Mouse (Mus musculus) heart, adult 18-20 months (tissue): ENCODE measurements around the gene Slc4a3. TPM values are rescaled to one million over a fixed set of nuclear protein-coding genes. Genes with fewer than 3 reads are reported as not detected.

Source experiments
- DNase-seq, 2 experiments: peaks; one replicate each; pipeline ENCODE4 v3.0.0; 2021 to 2022; ENCODE audit warnings: mixed read lengths in 1 of 2
- total RNA-seq, 2 experiments: library from RNA; stranded (reverse); gene quantifications; 2 replicates each; pipeline ENCODE4 v1.2.3; 2021

The Slc4a3 gene
- total RNA-seq, 2 experiments from 2014 or later: 249 to 266 TPM

- DNase-seq: peak; percentile 93 to 94
Measured at GRCm38 (mm10) chr1:75559212-75559925, 13.3 kb downstream of the Slc4a3 start.

GRCm38 (mm10) chr1:75560206-75560913, 14.3 kb downstream of the Slc4a3 start:
- peak in 1 of 2 experiments; percentile 22 for DNase-seq

GRCm38 (mm10) chr1:75561221-75561897, 15.3 kb downstream of the Slc4a3 start:
- peak in 1 of 2 experiments; percentile 45 for DNase-seq

- peak in 1 of 2 experiments; percentile 35 for DNase-seq
Measured at GRCm38 (mm10) chr1:75561898-75562238, 15.8 kb downstream of the Slc4a3 start.

GRCm38 (mm10) chr1:75564102-75564501, 18.0 kb downstream of the Slc4a3 start:
- no peak for DNase-seq

GRCm38 (mm10) chr1:75564916-75565315, 18.9 kb downstream of the Slc4a3 start:
- no peak for DNase-seq

- DNase-seq: peak in 1 of 2 experiments; percentile 31
Measured at GRCm38 (mm10) chr1:75565616-75566015, 19.6 kb downstream of the Slc4a3 start.

GRCm38 (mm10) chr1:75570403-75570802, 24.3 kb downstream of the Slc4a3 start:
- peak in 1 of 2 experiments; percentile 29 for DNase-seq

GRCm38 (mm10) chr1:75572776-75573175, 26.7 kb downstream of the Slc4a3 start:
- DNase-seq: no peak

- DNase-seq: no peak
Measured at GRCm38 (mm10) chr1:75573715-75574114, 27.6 kb downstream of the Slc4a3 start.

GRCm38 (mm10) chr1:75574476-75575310, 28.6 kb downstream of the Slc4a3 start:
- DNase-seq: no peak

GRCm38 (mm10) chr1:75581936-75582624, 36.0 kb downstream of the Slc4a3 start:
- peak; percentile 44 to 66 for DNase-seq

- DNase-seq: no peak
Measured at GRCm38 (mm10) chr1:75582625-75582956, 36.5 kb downstream of the Slc4a3 start.

- DNase-seq: no peak
Measured at GRCm38 (mm10) chr1:75583034-75583433, 37.0 kb downstream of the Slc4a3 start.

- DNase-seq: peak; percentile 69 to 71
Measured at GRCm38 (mm10) chr1:75586791-75587190, 40.7 kb downstream of the Slc4a3 start.

- peak; percentile 59 to 68 for DNase-seq
Measured at GRCm38 (mm10) chr1:75587738-75588719, 42.0 kb downstream of the Slc4a3 start.

- peak in 1 of 2 experiments; percentile 21 for DNase-seq
Measured at GRCm38 (mm10) chr1:75588874-75589273, 42.8 kb downstream of the Slc4a3 start.

GRCm38 (mm10) chr1:75589983-75590382, 43.9 kb downstream of the Slc4a3 start:
- no peak for DNase-seq

GRCm38 (mm10) chr1:75593956-75594355, 47.9 kb downstream of the Slc4a3 start:
- DNase-seq: no peak

- no peak for DNase-seq
Measured at GRCm38 (mm10) chr1:75594836-75595235, 48.8 kb downstream of the Slc4a3 start.
